Mouse (Mus musculus): ENCODE measurements around the gene Zfp983. TPM values are rescaled to one million over a fixed set of nuclear protein-coding genes. Genes with fewer than 3 reads are reported as not detected.
"Not testable (repeated sequence)": the region's sequence is repeated elsewhere in the genome, so short reads cannot be mapped to it uniquely, and the experiment has no call there.

Zfp983 gene
- polyA plus RNA-seq (2014; fragmentation: Nextera tagmentation; extraction: Ambion mirVana) = 2.7 and 4.1 TPM in 2 replicates

DNA sequence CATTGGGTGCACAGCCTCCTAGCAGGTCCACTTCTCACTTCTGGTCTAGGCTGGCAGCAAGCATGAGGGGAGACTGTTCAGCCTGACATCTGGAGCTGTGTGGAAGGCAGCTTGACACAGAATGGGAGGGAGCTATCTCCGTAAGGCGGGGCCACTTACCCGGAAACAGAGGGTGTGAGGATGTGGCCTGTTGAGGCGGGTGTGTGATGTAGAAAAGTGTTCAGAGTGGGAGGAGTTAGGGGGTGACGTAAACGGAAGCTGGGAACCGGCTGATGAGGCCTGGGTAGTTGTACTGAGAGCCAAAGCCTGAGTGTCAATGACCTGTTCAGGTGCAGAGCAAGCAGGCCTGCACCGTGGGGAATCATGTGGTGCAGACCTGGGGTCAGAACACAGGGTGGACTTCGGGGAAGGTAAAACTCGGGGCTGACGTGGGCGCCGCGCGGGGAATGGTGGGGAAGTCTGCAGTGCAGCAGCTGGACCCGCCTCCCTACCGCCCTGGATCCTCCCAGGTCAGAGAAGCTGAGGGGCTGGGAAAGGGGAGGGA, at the start of gene Zfp983:
Zfp983 (plus strand) TSS at position 261 of the 544 bp plus-strand sequence.
- not testable (repeated sequence) for H3K4me1 ChIP-seq (ENCODE audit: control insufficient read depth in 2 of 2, insufficient read depth in 2 of 2, low read length in 2 of 2); H3K27me3 ChIP-seq (ENCODE audit: control insufficient read depth, insufficient read depth, low read length); H3K9me3 ChIP-seq (ENCODE audit: control insufficient read depth, low read length); H3K36me3 ChIP-seq (ENCODE audit: control insufficient read depth, insufficient read depth, low read length)
- peak within 1 kb of the TSS; percentile 48 to 80 for H3K4me3 ChIP-seq (ENCODE audit: control insufficient read depth in 1 of 2, insufficient read depth in 1 of 2, low read depth in 1 of 2, low read length in 2 of 2)
- WGBS = under 1% methylated on average over 17 of the region's 17 CpGs
- peak within 1 kb of the TSS; percentile 63 for H3K9ac ChIP-seq (ENCODE audit: low read length)
- peak; percentile 99 for ATAC-seq (ENCODE audit: insufficient number of reproducible peaks, insufficient read depth, low FRiP score, low read depth)
- H3K27ac ChIP-seq (replicated peaks in 1 of 2; ENCODE audit: control insufficient read depth in 1 of 2, insufficient read depth in 1 of 2, low read depth in 2 of 2, low read length in 2 of 2) = peak within 1 kb of the TSS; percentile 54 to 87
- H3K4me2 ChIP-seq (ENCODE audit: low read length) = peak within 1 kb of the TSS; percentile 54

DNA sequence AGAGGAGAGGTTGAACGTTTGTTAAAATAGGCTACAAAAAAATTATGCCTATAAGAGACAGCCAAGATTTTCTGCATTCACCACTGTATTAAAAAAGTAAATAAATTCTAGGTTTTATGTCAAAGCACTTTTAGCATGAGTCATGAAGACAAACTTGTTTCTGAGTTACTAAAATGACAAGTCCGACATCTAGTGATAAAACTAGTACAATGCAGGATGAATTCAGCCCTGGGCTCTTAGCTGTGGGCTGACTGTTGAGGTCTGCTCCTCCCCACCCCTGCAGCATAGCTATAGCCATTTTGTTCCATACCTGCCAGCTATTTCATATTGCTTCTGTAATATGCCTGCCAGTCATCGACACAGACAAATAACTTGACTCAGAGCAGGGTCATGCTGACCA, 34.1 kb upstream of the Zfp983 start:
- Histone ChIP-seq H3K27ac (replicated peaks in 1 of 2; ENCODE audit: control insufficient read depth in 1 of 2, insufficient read depth in 1 of 2, low read depth in 2 of 2, low read length in 2 of 2) (no peak overlapping the region), H3K9ac (ENCODE audit: low read length) (no peak overlapping the region), H3K4me3 (ENCODE audit: control insufficient read depth in 1 of 2, insufficient read depth in 1 of 2, low read depth in 1 of 2, low read length in 2 of 2) (no peak overlapping the region), H3K36me3 (ENCODE audit: control insufficient read depth, insufficient read depth, low read length) (no peaks in the 10 kb centered on the region), H3K9me3 (ENCODE audit: control insufficient read depth, low read length) (no peaks in the 10 kb centered on the region), H3K4me2 (ENCODE audit: low read length) (no peak overlapping the region), H3K27me3 (ENCODE audit: control insufficient read depth, insufficient read depth, low read length) (no peaks in the 10 kb centered on the region), H3K4me1 (ENCODE audit: control insufficient read depth in 2 of 2, insufficient read depth in 2 of 2, low read length in 2 of 2) (no peaks in the 10 kb centered on the region)
- ATAC-seq (ENCODE audit: insufficient number of reproducible peaks, insufficient read depth, low FRiP score, low read depth) = no peak
- WGBS = 63% methylated on average over 3 of the region's 3 CpGs

DNA sequence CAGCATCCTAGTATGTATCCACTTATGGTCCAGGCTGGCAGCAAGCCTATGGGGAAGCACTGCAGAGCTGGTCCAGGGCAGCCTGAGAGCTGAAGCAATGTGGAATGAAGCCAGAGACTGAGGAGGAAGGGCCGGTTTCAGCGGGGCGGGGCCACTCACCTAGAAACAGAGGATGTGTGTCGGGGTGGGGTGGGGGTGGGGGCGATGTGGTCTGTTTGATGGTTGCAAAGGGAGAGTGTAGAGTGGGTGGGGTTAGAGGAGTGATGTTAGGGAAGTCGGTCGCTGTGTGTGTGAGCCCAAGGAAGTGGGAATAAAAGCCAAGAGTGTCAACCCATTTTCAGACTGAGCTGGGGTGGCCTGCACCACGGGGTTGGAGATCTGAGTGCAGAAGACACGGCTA, 33.1 kb upstream of the Zfp983 start:
- Histone ChIP-seq H3K4me3 (ENCODE audit: control insufficient read depth in 1 of 2, insufficient read depth in 1 of 2, low read depth in 1 of 2, low read length in 2 of 2) (no peak overlapping the region), H3K4me1 (ENCODE audit: control insufficient read depth in 2 of 2, insufficient read depth in 2 of 2, low read length in 2 of 2) (no peaks in the 10 kb centered on the region), H3K27ac (replicated peaks in 1 of 2; ENCODE audit: control insufficient read depth in 1 of 2, insufficient read depth in 1 of 2, low read depth in 2 of 2, low read length in 2 of 2) (no peak overlapping the region), H3K27me3 (ENCODE audit: control insufficient read depth, insufficient read depth, low read length) (no peaks in the 10 kb centered on the region), H3K9ac (ENCODE audit: low read length) (no peak overlapping the region), H3K9me3 (ENCODE audit: control insufficient read depth, low read length) (no peaks in the 10 kb centered on the region), H3K36me3 (ENCODE audit: control insufficient read depth, insufficient read depth, low read length) (no peaks in the 10 kb centered on the region), H3K4me2 (ENCODE audit: low read length) (peak overlapping the region; percentile 47)
- no peak for ATAC-seq (ENCODE audit: insufficient number of reproducible peaks, insufficient read depth, low FRiP score, low read depth)
- WGBS = 9% methylated on average over 9 of the region's 9 CpGs

DNA sequence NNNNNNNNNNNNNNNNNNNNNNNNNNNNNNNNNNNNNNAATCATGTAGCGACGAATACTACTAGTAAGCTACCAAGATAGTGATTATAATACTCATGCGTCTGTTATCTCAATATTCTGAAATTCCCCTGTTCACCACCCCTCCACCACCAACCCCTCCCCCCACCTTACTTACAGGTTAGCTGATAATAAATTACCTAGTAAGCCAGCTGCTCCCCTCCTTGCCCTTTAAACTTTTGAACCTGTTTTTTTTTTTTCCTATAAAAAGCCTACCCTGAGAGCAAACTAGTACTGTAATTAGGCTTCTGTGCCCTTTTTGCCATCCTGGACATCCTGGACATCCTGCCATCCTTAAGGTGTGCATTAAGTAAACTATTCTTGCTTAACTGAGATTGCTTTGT, 26.8 kb upstream of the Zfp983 start:
- no CpG with 5 or more reads among the region's 3 CpGs for WGBS
- H3K4me1 ChIP-seq (ENCODE audit: control insufficient read depth in 2 of 2, insufficient read depth in 2 of 2, low read length in 2 of 2) = no peaks in the 10 kb centered on the region
- ATAC-seq (ENCODE audit: insufficient number of reproducible peaks, insufficient read depth, low FRiP score, low read depth) = no peak
- no peaks in the 10 kb centered on the region for H3K36me3 ChIP-seq (ENCODE audit: control insufficient read depth, insufficient read depth, low read length)
- H3K27me3 ChIP-seq (ENCODE audit: control insufficient read depth, insufficient read depth, low read length) = no peaks in the 10 kb centered on the region
- H3K9me3 ChIP-seq (ENCODE audit: control insufficient read depth, low read length) = no peaks in the 10 kb centered on the region
- no peak overlapping the region for H3K4me2 ChIP-seq (ENCODE audit: low read length)
- H3K9ac ChIP-seq (ENCODE audit: low read length) = no peak overlapping the region
- H3K27ac ChIP-seq (replicated peaks in 1 of 2; ENCODE audit: control insufficient read depth in 1 of 2, insufficient read depth in 1 of 2, low read depth in 2 of 2, low read length in 2 of 2) = no peak overlapping the region
- no peak overlapping the region for H3K4me3 ChIP-seq (ENCODE audit: control insufficient read depth in 1 of 2, insufficient read depth in 1 of 2, low read depth in 1 of 2, low read length in 2 of 2)

DNA sequence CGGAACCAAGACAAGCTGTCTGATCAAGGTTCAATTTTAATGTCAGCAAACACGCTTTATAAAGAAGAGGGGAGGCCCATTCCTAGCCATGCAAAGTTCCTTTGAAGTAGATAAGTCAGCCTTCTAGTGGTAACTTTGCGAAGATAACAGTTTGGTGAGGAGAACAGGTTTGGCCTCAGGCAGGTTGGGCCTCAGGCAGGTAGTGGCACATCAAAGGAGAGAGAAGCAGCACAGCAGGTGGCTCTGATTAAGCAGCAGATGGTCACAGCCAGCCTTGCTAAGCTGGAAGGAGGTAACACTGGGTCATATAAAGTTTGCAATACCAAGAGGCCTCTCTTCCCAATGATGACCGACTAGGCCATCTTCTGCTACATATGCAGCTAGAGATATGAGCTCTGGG, 14.7 kb upstream of the Zfp983 start:
- H3K36me3 ChIP-seq (ENCODE audit: control insufficient read depth, insufficient read depth, low read length) = not testable (repeated sequence)

DNA sequence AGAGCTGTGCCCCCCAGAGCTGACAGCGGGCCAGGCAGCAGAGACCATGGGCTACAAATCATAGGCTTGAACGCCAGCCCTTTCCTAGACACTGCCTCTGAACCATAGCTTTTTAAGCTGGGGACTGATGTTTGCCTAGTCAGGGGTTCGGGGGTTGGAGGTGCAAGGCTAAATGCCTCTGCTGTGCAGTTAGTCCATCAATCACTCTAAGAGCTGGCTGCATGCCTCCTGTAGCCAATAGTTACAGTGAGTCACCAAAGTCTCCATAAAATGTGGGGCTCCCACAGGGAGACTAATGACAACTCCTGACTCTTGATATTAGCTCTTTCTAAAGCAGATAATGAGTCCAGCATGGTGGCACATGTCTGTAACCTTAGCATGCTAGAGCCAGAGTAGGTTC, 1.6 kb upstream of the Zfp983 start:
- Histone ChIP-seq H3K36me3 (ENCODE audit: control insufficient read depth, insufficient read depth, low read length) (no peaks in the 10 kb centered on the region), H3K4me3 (ENCODE audit: control insufficient read depth in 1 of 2, insufficient read depth in 1 of 2, low read depth in 1 of 2, low read length in 2 of 2) (no peak overlapping the region), H3K27me3 (ENCODE audit: control insufficient read depth, insufficient read depth, low read length) (no peaks in the 10 kb centered on the region), H3K9ac (ENCODE audit: low read length) (no peak overlapping the region), H3K4me1 (ENCODE audit: control insufficient read depth in 2 of 2, insufficient read depth in 2 of 2, low read length in 2 of 2) (no peaks in the 10 kb centered on the region), H3K4me2 (ENCODE audit: low read length) (no peak overlapping the region), H3K27ac (replicated peaks in 1 of 2; ENCODE audit: control insufficient read depth in 1 of 2, insufficient read depth in 1 of 2, low read depth in 2 of 2, low read length in 2 of 2) (no peak overlapping the region), H3K9me3 (ENCODE audit: control insufficient read depth, low read length) (no peaks in the 10 kb centered on the region)
- WGBS = 72% methylated on average over 3 of the region's 3 CpGs
- ATAC-seq (ENCODE audit: insufficient number of reproducible peaks, insufficient read depth, low FRiP score, low read depth) = no peak

More for the DNA sequence above, 14.7 kb upstream of the Zfp983 start:
- WGBS = 44% methylated on average over 4 of the region's 4 CpGs
- ATAC-seq (ENCODE audit: insufficient number of reproducible peaks, insufficient read depth, low FRiP score, low read depth); H3K27ac ChIP-seq (replicated peaks in 1 of 2; ENCODE audit: control insufficient read depth in 1 of 2, insufficient read depth in 1 of 2, low read depth in 2 of 2, low read length in 2 of 2); H3K27me3 ChIP-seq (ENCODE audit: control insufficient read depth, insufficient read depth, low read length); H3K4me1 ChIP-seq (ENCODE audit: control insufficient read depth in 2 of 2, insufficient read depth in 2 of 2, low read length in 2 of 2); H3K4me3 ChIP-seq (ENCODE audit: control insufficient read depth in 1 of 2, insufficient read depth in 1 of 2, low read depth in 1 of 2, low read length in 2 of 2); H3K9ac ChIP-seq (ENCODE audit: low read length); H3K4me2 ChIP-seq (ENCODE audit: low read length): not testable (repeated sequence)
- H3K9me3 ChIP-seq (ENCODE audit: control insufficient read depth, low read length) = peaks cover 11% of the 10 kb centered on the region; the same call in 1 of the 2 replicates

DNA sequence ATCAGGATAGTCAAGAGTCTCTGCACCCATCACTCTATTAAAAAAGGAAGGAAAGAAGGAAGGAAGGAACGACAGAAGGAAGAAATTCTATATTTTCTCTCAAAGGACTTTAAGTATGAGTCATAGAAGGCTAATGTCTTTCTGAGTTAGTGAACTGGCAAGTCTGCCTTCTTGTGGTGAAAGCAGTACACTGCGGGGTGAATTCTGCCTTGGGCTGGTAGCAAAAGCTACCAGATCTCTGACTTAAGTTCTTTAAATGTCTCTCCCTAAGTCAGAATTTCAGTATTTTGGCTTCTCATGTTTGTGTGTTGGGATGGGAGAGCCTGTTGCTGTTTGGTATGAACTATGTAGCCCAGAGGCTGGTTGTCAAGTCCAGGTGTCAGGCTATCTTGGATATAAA, 488 bp upstream of the Zfp983 start:
- H3K27ac ChIP-seq (replicated peaks in 1 of 2; ENCODE audit: control insufficient read depth in 1 of 2, insufficient read depth in 1 of 2, low read depth in 2 of 2, low read length in 2 of 2) = peak overlapping the region; percentile 54 to 87
- peak overlapping the region; percentile 54 for H3K4me2 ChIP-seq (ENCODE audit: low read length)
- no peaks in the 10 kb centered on the region for H3K36me3 ChIP-seq (ENCODE audit: control insufficient read depth, insufficient read depth, low read length)
- no peak; the same call in 1 of the 2 replicates for ATAC-seq (ENCODE audit: insufficient number of reproducible peaks, insufficient read depth, low FRiP score, low read depth)
- peak overlapping the region; percentile 63 for H3K9ac ChIP-seq (ENCODE audit: low read length)
- no peaks in the 10 kb centered on the region for H3K27me3 ChIP-seq (ENCODE audit: control insufficient read depth, insufficient read depth, low read length)
- H3K9me3 ChIP-seq (ENCODE audit: control insufficient read depth, low read length) = no peaks in the 10 kb centered on the region
- WGBS = 18% methylated on average over 2 of the region's 2 CpGs
- peak overlapping the region; percentile 48 to 80 for H3K4me3 ChIP-seq (ENCODE audit: control insufficient read depth in 1 of 2, insufficient read depth in 1 of 2, low read depth in 1 of 2, low read length in 2 of 2)
- H3K4me1 ChIP-seq (ENCODE audit: control insufficient read depth in 2 of 2, insufficient read depth in 2 of 2, low read length in 2 of 2) = no peaks in the 10 kb centered on the region

DNA sequence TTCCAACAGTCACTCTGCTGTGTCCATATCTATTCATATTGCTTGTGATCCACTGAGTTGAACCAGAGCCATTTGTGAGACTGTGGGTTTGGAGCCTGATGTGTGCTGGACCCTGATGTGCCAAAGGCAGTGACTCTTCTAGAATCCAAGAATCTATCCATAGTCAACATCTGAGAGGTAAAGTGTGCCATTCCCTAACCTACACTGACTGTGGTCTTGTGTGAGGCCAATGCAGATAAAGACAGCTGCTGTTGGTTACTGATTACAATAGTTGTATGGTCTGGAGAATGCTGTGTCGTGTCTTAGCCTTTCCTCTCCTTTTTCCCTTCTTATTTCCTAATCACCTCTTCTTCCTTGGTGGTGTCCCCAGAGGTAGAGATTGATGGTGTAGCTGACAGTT, 28.4 kb downstream of the Zfp983 start:
- not testable (repeated sequence) for H3K4me1 ChIP-seq (ENCODE audit: control insufficient read depth in 2 of 2, insufficient read depth in 2 of 2, low read length in 2 of 2); ATAC-seq (ENCODE audit: insufficient number of reproducible peaks, insufficient read depth, low FRiP score, low read depth); H3K27me3 ChIP-seq (ENCODE audit: control insufficient read depth, insufficient read depth, low read length); H3K27ac ChIP-seq (replicated peaks in 1 of 2; ENCODE audit: control insufficient read depth in 1 of 2, insufficient read depth in 1 of 2, low read depth in 2 of 2, low read length in 2 of 2); H3K36me3 ChIP-seq (ENCODE audit: control insufficient read depth, insufficient read depth, low read length); H3K4me3 ChIP-seq (ENCODE audit: control insufficient read depth in 1 of 2, insufficient read depth in 1 of 2, low read depth in 1 of 2, low read length in 2 of 2); H3K4me2 ChIP-seq (ENCODE audit: low read length); H3K9ac ChIP-seq (ENCODE audit: low read length); H3K9me3 ChIP-seq (ENCODE audit: control insufficient read depth, low read length)
- 11% methylated on average over 1 of the region's 1 CpGs for WGBS

All from heart, embryonic 14.5 days (tissue).